Mouse (Mus musculus) small intestine, adult 2 months (tissue): ENCODE results near the gene Ppp1r14b.

Experiments used
- CTCF ChIP-seq: fragments of 200-500 bp; IDR thresholded peaks from 2 replicates; pipeline ENCODE4 v1.5.1; 2012; ENCODE audit warnings: low read depth, mild to moderate bottlenecking, control low read depth, inconsistent platforms, low read length, moderate library complexity, mixed read lengths; ENCODE audit not compliant: insufficient replicate concordance, insufficient read length; ENCODE audit errors: extremely low read depth
- POLR2A ChIP-seq: fragments of 200-500 bp; IDR thresholded peaks from 2 replicates; pipeline ENCODE4 v1.6.1; 2012; ENCODE audit warnings: low read depth, mild to moderate bottlenecking, control low read depth, inconsistent platforms, low read length, moderate library complexity

- TF ChIP-seq POLR2A (no peak), CTCF (no peak)
Observed at GRCm38 (mm10) chr19:6993011-6993770, 18.4 kb downstream of the Ppp1r14b start.
